Mouse (Mus musculus) brain, embryonic 14.5 days (tissue): ENCODE measurements around the gene Dnah17.

Experiments used
- CTCF ChIP-seq: fragments of 200-500 bp; IDR thresholded peaks from 2 replicates; pipeline ENCODE4 v1.5.1; 2012; ENCODE audit warnings: inconsistent platforms, mild to moderate bottlenecking, moderate library complexity, borderline replicate concordance; ENCODE audit not compliant: insufficient read depth, insufficient read length; ENCODE audit errors: extremely low read depth
- POLR2A ChIP-seq: fragments of 200-500 bp; IDR thresholded peaks from 2 replicates; pipeline ENCODE4 v1.6.1; 2012; ENCODE audit warnings: mild to moderate bottlenecking, inconsistent platforms, borderline replicate concordance; ENCODE audit not compliant: poor library complexity, insufficient read depth, insufficient read length, severe bottlenecking; ENCODE audit errors: extremely low read depth

GRCm38 (mm10) chr11:118085176-118085575, 45.3 kb downstream of the Dnah17 start:
- TF ChIP-seq POLR2A (no peak), CTCF (no peak)
